Mouse (Mus musculus) cerebellum, adult 2 months (tissue): ENCODE measurements around the gene Dph7. TPM values are rescaled to one million over a fixed set of nuclear protein-coding genes. Genes with fewer than 3 reads are reported as not detected.

ENCODE experiments used
- DNase-seq, 2 experiments: peaks; one replicate each; pipeline ENCODE4 v3.0.0; 2021
- H3K27ac ChIP-seq: fragments of 200-500 bp; 2 replicates; pipeline ENCODE4 v1.5.1; 2012; ENCODE audit warnings: low read length, control low read depth, inconsistent platforms; ENCODE audit not compliant: insufficient read depth
- H3K27me3 ChIP-seq: fragments of 200-500 bp; 2 replicates; pipeline ENCODE4 v1.6.1; 2012; ENCODE audit warnings: inconsistent platforms, mild to moderate bottlenecking, low read length, moderate library complexity; ENCODE audit not compliant: control insufficient read depth, insufficient read depth
- H3K4me1 ChIP-seq: fragments of 200-500 bp; 2 replicates; pipeline ENCODE4 v1.6.1; 2011; ENCODE audit warnings: low read length; ENCODE audit not compliant: control insufficient read depth, insufficient read depth
- H3K4me3 ChIP-seq: fragments of 200-500 bp; replicated peaks from 2 replicates; pipeline ENCODE3; 2011; ENCODE audit warnings: mild to moderate bottlenecking, low read depth, low read length, control low read depth; ENCODE audit not compliant: insufficient read depth
- CTCF ChIP-seq: fragments of 200-500 bp; IDR thresholded peaks from 2 replicates; pipeline ENCODE4 v1.5.1; 2011; ENCODE audit warnings: low read depth, mild to moderate bottlenecking, control low read depth, low read length, moderate library complexity, borderline replicate concordance; ENCODE audit not compliant: insufficient read depth
- POLR2A ChIP-seq: fragments of 200-500 bp; IDR thresholded peaks from 2 replicates; pipeline ENCODE4 v1.6.1; 2011; ENCODE audit warnings: low read length, control low read depth, borderline replicate concordance; ENCODE audit not compliant: insufficient read depth
- WGBS: fragments of 180-500 bp; shearing (Covaris S2); methylation state at CpG from one replicate; pipeline ENCODE4 v1.1.7; 2018; 5-methylcytosine and 5-hydroxymethylcytosine counted together
- polyA plus RNA-seq: library from polyadenylated mRNA; depleted of rRNA; stranded (reverse); fragments of >200 nt; gene quantifications from 2 replicates; pipeline ENCODE4 v1.2.3, GENCODE M21; 2012; rRNA removed

Dph7 gene
- polyA plus RNA-seq = 34.3 and 39.7 TPM in 2 replicates

- Histone ChIP-seq H3K27ac (no peak within 1 kb of the TSS), H3K27me3 (no peaks in the 10 kb centered on the region), H3K4me1 (peaks cover 4% of the 10 kb centered on the region; the same call in 1 of the 2 replicates), H3K4me3 (peak within 1 kb of the TSS; percentile 73)
- TF ChIP-seq CTCF = peak; percentile 91
- peak; percentile 84 for TF ChIP-seq POLR2A
- DNase-seq = peak; percentile 87 to 90
- WGBS = under 1% methylated on average over 28 of the region's 28 CpGs
These were observed at the start of gene Dph7 for GRCm38 (mm10) chr2:24962304-24963000. Dph7 (plus strand) TSS chr2:24962400.

GRCm38 (mm10) chr2:24912589-24912988 is 49.6 kb upstream of the Dph7 start:
- TF ChIP-seq POLR2A = no peak
- TF ChIP-seq CTCF = no peak
- Histone ChIP-seq H3K4me1 (peaks cover 2% of the 10 kb centered on the region; the same call in 1 of the 2 replicates), H3K27ac (no peak overlapping the region), H3K27me3 (no peaks in the 10 kb centered on the region), H3K4me3 (no peak overlapping the region)
- no peak for DNase-seq

GRCm38 (mm10) chr2:24914762-24915161 is 47.4 kb upstream of the Dph7 start:
- H3K27ac ChIP-seq = no peak overlapping the region
- TF ChIP-seq POLR2A (no peak), CTCF (no peak)
- peaks cover 6% of the 10 kb centered on the region; the same call in 1 of the 2 replicates for H3K4me1 ChIP-seq
- H3K4me3 ChIP-seq = no peak overlapping the region
- 32% methylated on average over 3 of the region's 3 CpGs for WGBS
- H3K27me3 ChIP-seq = no peaks in the 10 kb centered on the region
- no peak for DNase-seq

DNA sequence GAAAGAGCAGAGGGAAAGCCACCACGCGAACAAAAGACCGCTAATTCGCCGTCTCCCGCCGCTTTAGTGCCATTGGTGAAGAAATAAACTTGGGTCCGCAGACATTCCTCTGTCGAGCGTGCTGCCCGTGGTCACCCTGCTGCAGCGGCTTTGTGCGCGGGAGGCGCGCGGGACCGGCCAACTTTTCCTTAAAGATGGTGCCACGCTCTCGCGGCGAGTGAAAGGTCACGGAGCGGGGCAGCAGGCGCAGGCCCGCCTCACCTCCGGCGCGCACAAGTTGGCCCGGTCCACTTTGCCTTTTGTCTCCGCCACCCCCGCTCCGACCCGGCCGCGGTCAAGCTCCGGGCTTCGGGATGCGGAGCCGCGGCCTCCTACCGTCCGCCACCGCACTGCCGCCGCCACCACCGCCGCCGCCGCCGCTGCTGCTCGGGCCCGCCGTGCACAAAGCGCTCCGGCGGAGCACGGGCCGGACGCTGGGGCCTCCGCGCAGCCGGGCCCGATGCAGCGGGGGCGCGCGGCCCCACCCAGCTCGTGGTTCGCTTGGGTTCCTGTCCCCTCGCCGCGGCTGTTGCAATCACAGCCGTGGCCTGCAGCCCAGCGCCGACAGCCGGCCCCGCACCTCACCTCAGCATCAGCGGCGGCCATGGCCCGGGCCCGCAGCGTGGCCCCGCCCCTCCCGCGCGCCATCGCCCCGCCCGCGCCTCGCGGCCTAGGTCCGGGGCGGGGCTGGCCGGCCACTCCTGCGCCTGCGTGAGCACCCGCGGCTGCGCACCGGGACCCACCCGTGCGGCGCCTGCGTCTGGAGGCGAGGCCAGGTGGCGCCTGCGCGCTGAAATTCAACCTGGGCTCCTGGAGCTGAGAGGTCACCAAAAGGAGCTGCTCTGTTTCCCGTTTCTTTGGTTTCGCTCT is 43.0 kb upstream of the Dph7 start, which contains the start of gene Ehmt1:
TSS of gene Ehmt1 (minus strand) at position 685 of the 909 bp plus-strand sequence.
- TF ChIP-seq CTCF (no peak), POLR2A (peak; percentile 96)
- Histone ChIP-seq H3K27ac (peak within 1 kb of the TSS; percentile 88), H3K27me3 (no peaks in the 10 kb centered on the region), H3K4me1 (peaks cover 6% of the 10 kb centered on the region; the same call in 1 of the 2 replicates), H3K4me3 (peak within 1 kb of the TSS; percentile 98)
- peak; percentile 95 to 96 for DNase-seq
- under 1% methylated on average over 108 of the region's 112 CpGs for WGBS

DNA sequence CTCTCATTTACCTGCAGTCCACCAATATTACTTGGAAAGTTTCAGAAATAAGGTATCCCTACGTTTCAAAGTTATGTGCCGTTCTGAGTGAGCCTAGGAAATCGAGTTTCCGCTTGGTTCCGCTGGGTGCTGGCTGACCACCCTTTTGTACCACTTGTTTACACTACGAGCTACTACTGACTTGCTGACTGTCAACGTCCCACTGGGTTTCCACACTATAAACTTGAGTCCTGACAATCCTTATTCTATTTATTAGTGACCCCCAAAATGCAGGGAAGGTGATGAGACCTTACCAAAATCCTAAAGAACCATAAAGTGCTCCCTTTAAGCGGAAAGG is 42.4 kb upstream of the Dph7 start:
- no peak for DNase-seq
- Histone ChIP-seq H3K4me1 (peaks cover 6% of the 10 kb centered on the region; the same call in 1 of the 2 replicates), H3K27ac (peak overlapping the region; percentile 66), H3K4me3 (peak overlapping the region; percentile 82), H3K27me3 (no peaks in the 10 kb centered on the region)
- WGBS = 9% methylated on average over 8 of the region's 8 CpGs
- TF ChIP-seq POLR2A (no peak), CTCF (no peak)

DNA sequence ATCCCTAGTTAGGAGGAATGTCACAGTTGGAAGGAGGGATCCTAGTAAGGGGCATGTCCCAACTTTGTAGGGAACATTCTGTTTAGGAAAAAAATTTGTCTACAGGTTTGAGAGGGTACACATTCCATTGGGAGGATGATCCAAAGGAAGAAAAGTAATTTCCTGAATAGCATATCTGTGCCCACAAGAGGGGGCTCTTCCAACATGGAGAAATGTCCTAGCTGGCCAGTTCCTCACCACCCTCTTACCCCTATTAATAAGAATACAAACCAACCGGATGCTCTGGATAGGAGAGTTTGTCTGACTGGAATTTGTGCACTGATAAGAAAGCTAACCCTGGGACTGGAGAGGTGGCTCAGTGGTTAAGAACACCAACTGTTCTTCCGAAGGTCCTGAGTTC is 38.6 kb upstream of the Dph7 start:
- H3K4me1 ChIP-seq = peaks cover 3% of the 10 kb centered on the region; the same call in 1 of the 2 replicates
- DNase-seq = no peak
- no peak overlapping the region for H3K4me3 ChIP-seq
- H3K27ac ChIP-seq = no peak overlapping the region
- TF ChIP-seq POLR2A (no peak), CTCF (peak; percentile 33; the same call in 1 of the 2 replicates)
- 39% methylated on average over 2 of the region's 2 CpGs for WGBS
- no peaks in the 10 kb centered on the region for H3K27me3 ChIP-seq

DNA sequence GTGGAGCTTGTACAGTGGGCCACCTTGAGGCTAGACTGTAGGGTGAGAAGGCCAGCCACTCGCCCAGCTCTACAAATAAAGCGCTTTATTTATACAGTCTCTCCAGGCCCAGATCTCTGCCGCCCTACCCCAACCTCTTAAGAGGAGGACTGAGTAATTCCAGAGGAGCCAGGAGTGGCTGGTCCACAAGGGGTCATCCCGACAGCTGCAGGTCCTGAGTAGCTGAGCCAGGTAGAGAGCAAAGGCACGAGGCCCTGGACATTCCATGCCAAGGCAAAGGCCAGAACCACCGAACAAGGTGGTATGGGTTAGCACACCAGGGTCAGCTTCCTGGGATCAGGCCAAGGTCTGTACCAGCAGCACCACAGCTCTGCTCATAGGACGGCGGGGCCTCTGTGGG is 36.9 kb upstream of the Dph7 start:
- no peak for DNase-seq
- Histone ChIP-seq H3K4me3 (no peak overlapping the region), H3K4me1 (peaks cover 3% of the 10 kb centered on the region; the same call in 1 of the 2 replicates), H3K27ac (no peak overlapping the region), H3K27me3 (no peaks in the 10 kb centered on the region)
- no peak for TF ChIP-seq POLR2A
- TF ChIP-seq CTCF = no peak
- WGBS = 81% methylated on average over 8 of the region's 8 CpGs
